Mouse (Mus musculus) myocyte (in vitro differentiated cells): Measurements from ENCODE around the gene Dapk3.

ENCODE experiments used
- E2F4 ChIP-seq: IDR thresholded peaks from one replicate; pipeline ENCODE4 v1.6.1; 2011; ENCODE audit warnings: mild to moderate bottlenecking, control low read depth, moderate library complexity; ENCODE audit not compliant: insufficient read depth
- MYOG ChIP-seq, 3 experiments: IDR thresholded peaks; one replicate each; pipeline ENCODE4 v1.6.1; 2011; ENCODE audit warnings: control low read depth in 2 of 3, low read depth in 2 of 3, mild to moderate bottlenecking in 2 of 3; ENCODE audit not compliant: insufficient read length in 2 of 3, control insufficient read depth in 1 of 3, insufficient read depth in 1 of 3
- POLR2A ChIP-seq: IDR thresholded peaks from one replicate; pipeline ENCODE4 v1.6.1; 2011; ENCODE audit warnings: low read depth, mild to moderate bottlenecking, control low read depth, moderate library complexity; ENCODE audit not compliant: insufficient read length
- POLR2AphosphoS2 ChIP-seq: IDR thresholded peaks from one replicate; pipeline ENCODE4 v1.6.1; 2011; ENCODE audit warnings: low read depth, control low read depth; ENCODE audit not compliant: insufficient read length
- TCF12 ChIP-seq: IDR thresholded peaks from one replicate; pipeline ENCODE4 v1.6.1; 2011; ENCODE audit warnings: mild to moderate bottlenecking, control low read depth; ENCODE audit not compliant: poor library complexity, insufficient read depth, severe bottlenecking
- USF1 ChIP-seq: IDR thresholded peaks from one replicate; pipeline ENCODE4 v1.6.1; 2011; ENCODE audit warnings: low read depth, mild to moderate bottlenecking, control low read depth, moderate library complexity

DNA sequence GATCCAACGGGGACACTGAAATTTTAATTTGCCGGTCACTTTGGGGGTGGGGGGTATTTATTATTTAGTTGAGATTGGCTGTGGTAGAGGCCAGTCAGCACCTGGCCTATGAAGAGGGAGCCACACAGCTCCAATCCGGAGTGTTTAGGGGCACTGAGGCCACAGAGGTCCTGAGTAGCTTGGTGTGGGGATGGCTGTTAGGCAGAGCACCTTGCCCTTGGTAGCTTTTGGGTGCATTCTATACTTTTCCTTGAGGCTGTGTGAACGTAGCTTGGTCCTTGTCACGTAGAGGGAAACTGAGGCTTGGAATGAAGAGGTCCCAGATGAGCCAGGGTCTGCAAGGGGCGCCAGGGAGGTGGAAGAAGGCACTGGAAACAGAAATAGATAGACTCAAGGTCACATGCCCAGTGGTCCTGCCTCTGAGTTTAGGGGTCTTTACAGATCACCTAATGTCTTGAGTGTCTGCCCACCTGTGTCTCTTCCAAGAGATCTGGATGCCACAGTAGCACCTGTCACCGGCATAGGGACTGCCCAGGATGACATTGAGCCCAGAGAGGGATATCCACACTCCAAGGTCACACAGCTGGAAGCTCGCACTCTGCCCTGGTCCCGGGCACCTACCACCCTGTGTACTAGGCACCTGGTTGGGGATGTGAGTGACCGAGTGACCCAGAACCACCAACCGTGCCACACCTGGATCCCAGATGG is 43.8 kb upstream of the Dapk3 start:
- TF ChIP-seq MYOG (IDR thresholded peaks at IDR 0.05; ENCODE audit: control insufficient read depth in 1 of 3, insufficient read depth in 1 of 3, insufficient read length in 2 of 3, low read depth in 2 of 3) (no peak), E2F4 (no peak), POLR2A (no peak), TCF12 (no peak), POLR2AphosphoS2 (no peak), USF1 (no peak)
